Mouse (Mus musculus) erythroid progenitor cell, adult 5-6 weeks (primary cell): ENCODE measurements around the gene Bst2. TPM values are rescaled to one million over a fixed set of nuclear protein-coding genes. Genes with fewer than 3 reads are reported as not detected.

ENCODE experiments used
- ATAC-seq: replicated peaks from 2 replicates; pipeline ENCODE4 v1.8.0; 2016; ENCODE audit warnings: moderate number of reproducible peaks, mild to moderate bottlenecking, moderate TSS enrichment, inconsistent platforms; ENCODE audit not compliant: poor library complexity, low FRiP score, severe bottlenecking
- total RNA-seq, 2 experiments: library from RNA; stranded (forward) in 1 of 2; stranded (reverse) in 1 of 2; fragments of 150-400 nt in 1 of 2; fragments of 186-747, 209-891 nt in 1 of 2; gene quantifications; 2 replicates each; pipeline versions ENCODE4 v1.2.3 to v1.2.4; 2015 to 2017; ENCODE audit warnings: low replicate concordance in 2 of 2

Bst2 gene
- total RNA-seq (2015; ENCODE audit: low replicate concordance): 7.6 TPM in 1 of 2 replicates, not detected in the other
- total RNA-seq (2017; ENCODE audit: low replicate concordance): 15.1 and 28.2 TPM in 2 replicates

DNA sequence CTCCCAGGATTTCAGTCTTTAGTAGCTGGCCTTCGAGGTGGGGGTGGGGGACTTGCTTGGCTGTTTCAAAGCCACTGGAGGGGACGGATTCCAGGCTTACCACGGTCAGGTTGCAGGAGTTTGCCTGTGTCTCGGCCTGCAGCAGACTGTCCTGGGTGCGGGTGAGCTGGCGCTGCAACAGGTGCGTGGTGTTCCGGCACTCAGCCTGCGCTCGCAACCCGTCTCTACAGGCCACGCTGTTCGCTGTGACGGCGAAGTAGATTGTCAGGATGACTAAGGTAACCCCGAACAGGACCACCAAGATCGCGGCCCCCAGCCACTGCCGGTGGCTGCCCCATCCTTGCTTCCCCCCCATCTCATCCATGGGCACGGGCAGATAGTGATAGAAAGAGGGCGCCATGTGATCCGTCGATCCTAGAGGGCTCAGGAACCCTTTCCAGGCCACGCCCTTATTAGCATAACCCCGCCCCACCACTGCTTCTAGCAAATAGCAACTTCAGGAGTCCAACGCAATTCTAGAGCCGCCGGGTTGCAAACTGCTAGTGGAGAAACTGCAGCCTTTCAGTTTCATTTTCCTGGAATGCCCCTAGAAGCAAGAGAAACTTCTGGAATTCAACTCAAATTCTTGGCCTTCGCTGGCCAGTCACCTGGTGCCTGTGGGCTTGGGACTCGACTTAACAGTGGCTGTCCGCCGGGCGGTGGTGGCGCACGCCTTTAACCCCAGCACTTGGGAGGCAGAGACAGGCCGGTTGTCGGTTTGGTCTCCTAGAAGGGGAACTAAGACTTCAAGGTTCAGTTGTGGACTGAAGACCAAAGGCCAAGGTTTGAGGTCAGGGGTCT lies at the start of gene Bst2:
TSS of gene Bst2 (minus strand) at position 429 of the 840 bp plus-strand sequence.
- ATAC-seq: peak; percentile 96

DNA sequence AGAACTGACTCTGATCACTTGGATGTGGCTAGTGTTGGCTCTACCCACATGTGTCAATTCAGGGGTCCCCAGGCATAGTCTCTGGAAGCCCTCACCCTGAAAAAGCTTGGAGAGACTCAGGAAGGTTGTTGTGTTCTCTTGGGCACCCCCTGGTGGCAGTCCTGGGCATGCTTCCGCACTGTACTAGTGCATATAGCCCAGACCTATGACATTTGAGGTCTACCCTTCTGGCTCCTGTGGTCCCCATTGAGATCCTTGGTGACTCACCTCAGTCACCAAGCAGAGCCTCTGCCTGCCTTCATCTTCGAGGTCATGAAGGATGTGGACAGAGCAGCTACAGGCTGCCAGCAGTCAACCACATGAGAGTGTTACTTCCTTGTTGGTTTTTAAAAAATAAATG lies 49.6 kb upstream of the Bst2 start:
- ATAC-seq: no peak

DNA sequence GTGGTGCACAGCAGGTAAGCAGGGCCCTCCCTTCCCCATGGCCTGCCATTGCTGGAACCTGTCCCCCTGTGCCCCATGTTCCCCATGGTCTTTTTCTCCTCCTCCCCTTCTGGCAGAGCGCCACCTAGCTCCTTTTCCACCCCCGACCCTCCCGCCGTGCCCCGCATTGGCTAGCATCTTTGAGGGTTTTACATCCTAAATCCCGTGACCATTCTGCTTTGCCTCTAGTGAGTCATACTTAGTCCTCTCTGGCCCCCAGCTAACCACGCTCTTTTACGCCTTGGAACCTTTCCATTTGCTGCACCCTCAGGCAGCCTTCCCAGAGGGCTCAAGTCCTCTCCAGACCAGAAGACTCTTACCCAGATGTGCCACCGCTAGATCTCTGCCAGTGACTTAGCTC lies 42.9 kb upstream of the Bst2 start:
- ATAC-seq: no peak

DNA sequence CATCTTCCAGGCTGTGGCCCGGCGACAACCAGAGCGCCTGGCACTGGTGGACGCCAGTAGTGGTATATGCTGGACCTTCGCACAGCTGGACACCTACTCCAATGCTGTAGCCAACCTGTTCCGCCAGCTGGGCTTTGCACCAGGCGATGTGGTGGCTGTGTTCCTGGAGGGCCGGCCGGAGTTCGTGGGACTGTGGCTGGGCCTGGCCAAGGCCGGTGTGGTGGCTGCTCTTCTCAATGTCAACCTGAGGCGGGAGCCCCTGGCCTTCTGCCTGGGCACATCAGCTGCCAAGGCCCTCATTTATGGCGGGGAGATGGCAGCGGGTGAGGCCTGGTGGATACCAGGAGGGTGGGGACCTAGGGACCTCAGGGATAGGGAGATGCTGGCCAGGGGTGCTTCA lies 42.2 kb upstream of the Bst2 start:
- ATAC-seq: no peak

DNA sequence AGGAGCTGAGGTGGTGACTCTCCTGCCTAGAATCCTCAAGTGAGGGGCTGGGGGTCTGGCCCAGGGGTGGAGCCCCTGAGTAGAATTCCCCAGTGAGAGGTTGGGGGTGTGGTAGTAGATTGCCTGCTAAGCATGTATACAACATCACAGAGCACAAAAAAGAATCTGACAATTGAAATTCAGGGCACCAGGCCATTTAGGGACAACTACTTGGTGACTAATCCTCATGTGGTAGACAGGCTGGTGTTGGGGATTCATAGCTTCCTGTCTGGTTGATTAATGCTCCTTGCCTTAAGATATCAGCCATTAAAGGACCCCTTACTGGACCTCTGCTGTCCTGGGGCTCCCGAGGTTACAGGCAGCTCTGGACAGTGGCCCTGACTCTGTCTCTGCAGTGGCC lies 41.8 kb upstream of the Bst2 start:
- no peak for ATAC-seq

DNA sequence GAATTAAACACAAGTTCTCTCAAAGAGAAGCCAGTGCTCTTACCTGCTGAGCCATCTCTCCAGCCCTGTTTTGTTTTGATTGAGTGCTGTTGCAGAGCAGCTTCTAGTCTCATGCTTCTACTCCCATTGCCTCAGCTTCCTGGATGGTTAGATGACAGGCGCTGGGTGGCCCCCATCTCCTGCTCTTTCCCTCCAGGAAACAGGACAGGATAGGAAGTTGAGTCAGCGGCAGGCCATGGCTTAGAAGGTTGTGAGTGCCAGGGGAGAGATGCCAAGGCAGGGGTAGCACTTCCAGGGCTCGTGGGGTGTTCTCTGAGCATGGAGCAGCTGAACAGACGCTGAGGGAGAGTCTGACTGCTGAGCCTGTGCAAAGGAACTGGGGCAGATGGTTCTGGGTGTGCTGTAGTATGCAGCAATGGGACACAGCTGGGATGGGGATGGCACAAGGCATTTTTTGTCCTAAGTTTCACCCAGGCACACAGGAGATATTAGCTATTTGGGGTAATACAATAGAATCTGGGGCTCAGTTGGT lies 40.7 kb upstream of the Bst2 start:
- ATAC-seq: no peak

DNA sequence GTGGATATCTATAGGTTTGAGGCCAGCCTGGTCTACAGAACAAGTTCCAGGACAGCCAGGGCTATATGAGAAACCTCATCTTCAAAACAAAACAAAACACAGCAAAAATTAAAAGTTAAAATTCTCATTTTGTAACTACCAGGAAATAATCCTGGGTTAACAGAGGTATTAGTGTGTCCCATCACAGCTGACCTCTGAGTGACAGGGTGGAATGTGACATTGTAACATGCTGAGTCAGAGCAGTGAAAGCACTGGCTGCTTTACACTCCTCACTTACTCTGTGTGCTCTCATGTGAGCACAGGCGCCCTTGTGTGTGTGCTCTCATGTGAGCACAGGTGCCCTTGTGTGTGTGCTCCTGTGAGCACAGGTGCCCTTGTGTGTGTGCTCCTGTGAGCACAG lies 37.8 kb upstream of the Bst2 start:
- no peak for ATAC-seq

DNA sequence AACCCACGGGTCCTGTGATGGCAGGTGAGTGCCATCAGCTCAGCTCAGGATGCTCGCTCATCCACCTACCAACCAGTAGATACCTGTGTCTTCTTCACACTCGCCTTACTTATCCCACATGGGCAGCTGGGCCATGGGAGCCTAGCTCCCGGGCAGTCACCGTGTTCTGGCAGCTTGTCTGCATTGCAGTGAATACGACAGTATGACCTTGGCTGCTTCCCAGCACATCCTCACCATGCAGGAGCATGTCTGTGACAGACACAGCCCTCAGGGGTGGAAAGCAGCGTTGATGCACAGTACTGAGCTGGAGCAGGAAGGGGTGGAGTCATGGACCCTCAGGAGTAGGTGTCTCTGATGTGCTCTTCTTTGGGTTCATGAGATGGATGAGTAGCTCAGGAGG lies 37.2 kb upstream of the Bst2 start:
- no peak for ATAC-seq

DNA sequence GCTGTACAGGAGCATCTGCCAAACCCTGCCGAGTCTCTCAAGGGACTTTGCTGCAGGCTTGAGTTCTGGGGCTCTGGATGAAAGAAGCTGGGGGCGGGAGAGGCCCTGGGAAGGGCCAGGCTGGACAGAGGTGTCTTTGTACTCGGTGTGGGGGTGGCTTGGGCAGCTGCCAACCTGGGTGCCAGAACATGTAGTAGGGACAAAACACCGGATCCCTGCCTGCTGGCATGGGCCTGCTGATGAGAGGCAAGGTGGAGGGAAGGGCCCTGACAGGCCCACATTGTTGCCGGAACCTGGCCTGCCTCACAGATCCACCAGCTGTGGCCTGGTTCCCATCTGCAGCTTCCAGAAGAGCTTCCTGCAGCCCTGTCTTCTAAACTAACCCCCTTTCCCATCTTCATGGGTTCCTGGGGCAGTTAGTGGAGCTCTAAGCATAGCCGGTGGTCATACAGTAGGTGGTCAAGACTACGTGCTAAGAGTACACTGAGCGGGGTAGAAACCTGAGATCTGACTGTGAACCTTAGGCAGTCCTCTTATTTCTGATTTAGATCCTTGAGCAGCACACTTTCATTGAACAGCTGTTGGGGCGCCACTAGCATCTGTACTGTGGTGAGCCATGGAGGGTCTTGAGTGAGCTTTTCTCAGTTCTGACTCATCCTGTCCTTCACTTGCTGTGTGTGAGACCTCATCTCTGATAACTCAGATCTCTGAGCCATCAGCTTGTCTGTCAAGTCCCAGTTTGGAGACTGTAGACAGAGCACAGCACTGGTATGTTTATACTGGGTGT lies 35.8 kb upstream of the Bst2 start:
- no peak for ATAC-seq

DNA sequence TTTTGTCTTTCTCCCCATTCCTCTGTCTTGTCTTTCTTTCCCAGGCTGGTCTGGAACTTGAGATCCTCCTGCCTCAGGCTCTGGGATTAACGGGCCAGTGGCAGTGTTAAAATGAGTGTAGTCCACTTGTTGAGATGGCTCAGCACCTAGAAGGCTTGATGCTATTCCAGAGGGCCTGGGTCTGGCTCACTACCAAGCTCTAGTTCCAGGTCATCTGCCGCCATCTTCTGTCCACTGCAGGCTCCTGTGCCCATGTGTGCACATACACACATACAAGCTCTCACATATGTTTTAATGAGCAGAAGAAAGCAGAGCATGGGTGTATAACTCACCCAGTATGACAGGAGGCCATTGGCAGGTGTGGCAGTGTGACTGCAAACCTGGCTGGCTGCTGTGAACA lies 34.8 kb upstream of the Bst2 start:
- no peak for ATAC-seq

DNA sequence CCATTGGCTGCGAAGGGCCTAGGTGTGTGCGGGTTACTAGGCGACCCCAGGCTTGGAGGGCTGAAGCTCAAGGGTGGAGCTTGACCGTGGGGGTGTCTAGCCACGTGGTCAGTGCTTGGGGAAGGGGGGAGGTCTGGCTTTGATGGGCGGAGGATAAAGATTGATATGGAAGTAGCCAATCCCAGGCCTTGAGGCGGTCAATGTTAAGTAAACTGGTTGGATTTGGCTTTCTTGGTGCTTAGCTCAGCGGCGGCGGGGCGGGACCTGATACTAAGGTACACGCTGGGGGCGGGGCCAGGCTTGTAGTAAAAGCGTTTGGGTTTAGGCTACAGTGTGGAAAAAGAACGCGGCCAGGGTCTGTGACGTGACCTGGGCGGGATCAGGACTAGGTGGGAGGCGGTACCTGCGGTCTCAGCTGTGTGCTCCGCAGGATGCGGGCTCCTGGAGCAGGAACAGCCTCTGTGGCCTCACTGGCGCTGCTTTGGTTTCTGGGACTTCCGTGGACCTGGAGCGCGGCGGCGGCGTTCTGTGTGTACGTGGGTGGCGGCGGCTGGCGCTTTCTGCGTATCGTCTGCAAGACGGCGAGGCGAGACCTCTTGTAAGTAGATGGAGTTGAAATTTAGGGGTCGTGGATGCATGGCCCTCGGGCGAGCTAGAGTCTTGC lies 33.2 kb upstream of the Bst2 start:
- peak; percentile 44; the same call in 1 of the 2 replicates for ATAC-seq

DNA sequence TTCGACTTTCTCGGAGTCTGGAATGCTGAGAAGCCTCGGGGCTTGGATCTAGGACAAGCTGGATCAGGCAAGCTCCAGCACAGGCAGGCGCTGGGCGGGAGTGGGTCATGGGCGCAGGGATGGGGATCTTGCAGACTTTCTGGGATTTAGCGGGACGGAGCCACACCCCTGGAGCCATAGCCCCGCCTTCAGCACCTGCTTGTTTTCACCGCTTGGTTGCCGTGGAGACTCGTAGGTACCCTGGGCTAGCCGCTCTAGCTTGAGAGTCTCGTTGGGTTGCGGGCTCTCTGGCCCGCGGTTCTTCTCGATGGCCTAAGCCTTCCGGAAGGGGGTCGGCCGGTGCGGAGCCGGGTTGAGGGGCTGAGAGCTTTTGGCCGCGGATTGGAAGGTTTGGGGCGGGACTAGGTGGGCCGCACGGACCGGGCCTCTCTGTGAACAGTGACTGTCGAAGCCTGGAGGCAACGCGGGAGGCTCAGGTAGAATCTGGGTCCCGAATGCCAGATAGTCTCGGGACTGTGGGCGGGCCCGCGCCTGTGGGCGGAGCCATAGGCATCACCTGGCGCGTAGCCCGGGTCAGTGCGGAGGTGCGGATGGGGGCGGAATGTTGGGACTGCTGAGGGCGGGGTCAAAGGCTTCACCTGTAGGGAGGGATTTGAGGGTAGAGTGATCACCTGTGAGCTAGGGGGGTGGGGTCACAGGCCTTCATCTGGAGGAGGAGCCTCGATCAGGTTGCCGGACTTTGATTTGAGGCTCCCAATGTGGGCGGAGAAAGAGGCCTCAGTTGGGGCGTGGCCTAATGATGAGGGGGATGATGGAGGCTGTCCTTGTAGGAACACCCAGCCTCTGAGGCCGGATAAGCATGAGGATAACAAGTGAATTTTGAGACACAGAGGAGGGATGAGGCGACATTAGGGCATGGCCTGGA lies 32.4 kb upstream of the Bst2 start:
- ATAC-seq: peak; percentile 44

DNA sequence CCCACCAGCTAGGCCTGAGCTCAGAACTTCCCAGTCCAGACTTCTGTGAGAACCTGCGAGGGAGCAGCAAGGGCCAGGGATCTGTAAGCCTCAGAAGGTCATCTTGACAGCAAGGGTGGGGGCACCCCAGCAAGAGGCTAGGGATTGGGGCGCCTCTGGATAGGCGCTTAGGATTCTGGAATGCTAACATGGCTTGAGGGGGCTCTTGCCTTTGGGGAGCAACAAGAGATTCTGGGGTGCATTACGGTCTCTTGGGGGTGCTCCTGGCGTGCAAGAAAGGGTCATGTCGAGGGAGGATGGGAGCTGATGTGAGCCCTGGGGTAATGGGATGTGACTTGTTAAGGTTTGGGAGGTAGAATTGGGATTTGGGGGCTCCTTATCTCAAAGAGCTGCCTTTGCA lies 31.7 kb upstream of the Bst2 start:
- ATAC-seq: no peak

DNA sequence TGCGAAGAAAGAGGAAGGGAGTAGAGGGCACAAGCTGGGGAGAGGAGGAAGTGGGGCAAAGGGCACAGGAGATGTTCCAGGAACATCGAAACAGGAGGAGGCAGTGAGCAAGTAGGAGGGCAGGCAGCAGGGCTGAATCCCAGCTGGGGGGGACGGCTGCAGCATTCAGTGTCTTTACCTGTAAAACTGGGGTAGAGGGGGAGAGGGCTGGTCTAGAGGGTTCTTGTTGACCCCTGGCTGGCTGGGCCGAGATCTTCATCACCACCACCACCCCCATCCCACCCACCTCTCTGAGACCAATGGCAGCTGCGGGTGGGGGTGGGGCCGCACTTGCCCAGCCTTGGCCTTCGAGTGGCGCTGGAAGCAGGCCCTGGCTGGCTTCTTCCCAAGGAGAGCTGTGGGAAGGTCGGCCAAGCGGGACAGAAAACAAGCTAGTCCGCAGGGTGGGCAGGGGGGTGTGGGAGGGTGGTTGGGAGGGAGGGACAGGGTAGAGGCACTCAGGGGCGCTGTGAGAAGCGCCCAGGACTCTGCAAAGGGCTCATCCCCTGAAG lies 31.2 kb upstream of the Bst2 start, which contains the start of gene Slc27a1:
TSS of gene Slc27a1 (plus strand) at position 496 of the 551 bp plus-strand sequence.
- no peak for ATAC-seq

DNA sequence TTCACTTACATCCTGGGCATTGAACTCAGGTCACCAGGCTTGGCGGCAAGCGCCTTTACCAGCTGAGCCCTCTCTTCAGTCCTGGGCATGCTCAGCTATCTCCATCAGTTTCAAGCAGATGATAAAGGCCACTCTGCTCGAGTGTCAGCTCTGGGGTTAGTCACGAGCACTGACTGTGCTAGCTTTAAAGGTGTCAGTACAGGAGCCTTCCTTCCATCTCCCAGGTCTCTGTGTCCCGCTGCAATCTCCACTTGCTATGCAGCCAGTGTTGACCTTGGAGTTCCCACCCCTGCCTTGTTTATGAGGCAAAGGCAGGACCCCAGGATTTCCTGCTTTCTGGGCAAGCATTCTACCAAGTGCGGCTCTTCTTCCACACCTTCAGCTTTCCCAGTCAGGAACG lies 30.3 kb upstream of the Bst2 start:
- ATAC-seq: no peak

DNA sequence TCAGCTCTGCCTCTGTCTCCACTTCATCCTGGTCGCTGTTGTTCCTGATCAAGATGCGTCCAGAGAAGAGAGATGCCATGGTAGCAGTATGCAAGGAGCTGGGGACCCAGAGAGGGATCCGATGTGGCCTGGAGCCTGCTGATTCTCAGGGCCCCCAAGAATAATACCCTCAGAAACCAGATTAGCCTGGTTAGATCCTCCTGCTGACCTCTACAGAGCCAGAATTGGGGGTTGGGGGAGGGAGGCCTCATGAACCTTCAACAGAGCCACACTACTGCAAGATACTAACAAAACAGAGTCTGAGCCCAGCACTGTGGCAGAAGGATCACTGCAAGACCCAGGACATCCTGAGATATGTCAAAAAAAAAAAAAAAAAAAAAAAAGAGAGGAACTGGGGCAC lies 29.2 kb upstream of the Bst2 start, which contains the start of gene Nxnl1:
TSS of gene Nxnl1 (minus strand) at position 101 of the 400 bp plus-strand sequence.
- ATAC-seq: no peak

DNA sequence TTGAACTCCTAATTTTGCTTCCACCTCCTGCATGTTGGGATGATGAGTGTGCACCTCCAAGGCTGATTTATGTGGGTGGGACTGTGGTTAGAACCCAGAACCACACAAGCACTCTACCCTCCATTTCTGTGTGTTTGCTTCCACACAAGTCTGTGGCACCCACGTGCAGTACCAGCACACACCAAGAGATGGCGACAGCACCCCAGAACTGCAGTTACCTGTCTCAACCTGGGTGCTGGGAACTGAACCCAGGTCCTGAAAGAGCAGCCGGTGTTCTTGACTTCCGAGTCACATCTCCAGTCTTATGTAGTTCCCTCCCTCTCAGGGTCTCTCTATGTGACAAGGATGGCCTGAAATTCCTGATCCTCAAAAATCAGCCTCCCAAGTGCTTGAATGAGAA lies 26.7 kb upstream of the Bst2 start:
- no peak for ATAC-seq

DNA sequence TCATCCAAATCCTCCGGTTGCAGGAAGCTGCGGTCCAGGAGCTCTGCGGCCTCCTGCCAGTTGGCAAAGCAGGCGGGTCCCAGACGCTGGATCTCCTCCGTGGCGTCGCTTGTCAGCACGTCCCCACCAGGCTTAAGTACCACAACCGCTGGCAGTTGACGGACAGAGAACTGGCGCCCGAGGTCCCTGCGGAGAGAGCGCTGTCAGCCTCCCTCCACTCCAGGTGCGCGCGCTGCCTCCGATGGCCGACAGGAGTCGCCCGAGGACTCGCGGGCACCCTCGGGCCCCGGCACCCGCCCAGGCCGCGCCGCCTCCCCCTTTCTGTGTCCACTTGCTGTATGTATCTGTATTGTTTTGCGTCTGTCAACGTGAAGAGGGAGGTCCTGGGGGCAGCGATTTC lies 25.5 kb upstream of the Bst2 start:
- peak; percentile 79 for ATAC-seq

DNA sequence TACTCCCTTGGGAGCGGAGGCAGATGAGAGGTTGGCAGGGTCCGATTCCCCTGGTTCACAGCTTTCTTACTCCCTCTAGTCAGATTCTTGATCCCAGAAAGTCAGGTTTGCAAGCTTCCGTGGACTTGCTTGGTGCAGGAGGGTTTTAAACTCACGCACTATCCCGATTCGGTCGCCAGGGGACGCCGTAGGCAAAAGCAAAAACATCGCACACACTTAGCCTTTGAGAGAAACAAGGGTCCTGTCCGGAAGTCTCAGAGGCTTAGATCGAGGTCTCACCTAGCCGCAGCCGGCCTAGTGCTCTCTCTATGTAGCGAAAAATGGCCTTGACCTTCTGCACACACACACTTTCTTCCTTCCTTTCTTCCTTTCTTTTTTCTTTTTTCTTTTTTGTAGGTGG lies 24.1 kb upstream of the Bst2 start:
- no peak for ATAC-seq
